Mouse (Mus musculus): ENCODE results near the gene Casz1.

The Casz1 gene

DNA sequence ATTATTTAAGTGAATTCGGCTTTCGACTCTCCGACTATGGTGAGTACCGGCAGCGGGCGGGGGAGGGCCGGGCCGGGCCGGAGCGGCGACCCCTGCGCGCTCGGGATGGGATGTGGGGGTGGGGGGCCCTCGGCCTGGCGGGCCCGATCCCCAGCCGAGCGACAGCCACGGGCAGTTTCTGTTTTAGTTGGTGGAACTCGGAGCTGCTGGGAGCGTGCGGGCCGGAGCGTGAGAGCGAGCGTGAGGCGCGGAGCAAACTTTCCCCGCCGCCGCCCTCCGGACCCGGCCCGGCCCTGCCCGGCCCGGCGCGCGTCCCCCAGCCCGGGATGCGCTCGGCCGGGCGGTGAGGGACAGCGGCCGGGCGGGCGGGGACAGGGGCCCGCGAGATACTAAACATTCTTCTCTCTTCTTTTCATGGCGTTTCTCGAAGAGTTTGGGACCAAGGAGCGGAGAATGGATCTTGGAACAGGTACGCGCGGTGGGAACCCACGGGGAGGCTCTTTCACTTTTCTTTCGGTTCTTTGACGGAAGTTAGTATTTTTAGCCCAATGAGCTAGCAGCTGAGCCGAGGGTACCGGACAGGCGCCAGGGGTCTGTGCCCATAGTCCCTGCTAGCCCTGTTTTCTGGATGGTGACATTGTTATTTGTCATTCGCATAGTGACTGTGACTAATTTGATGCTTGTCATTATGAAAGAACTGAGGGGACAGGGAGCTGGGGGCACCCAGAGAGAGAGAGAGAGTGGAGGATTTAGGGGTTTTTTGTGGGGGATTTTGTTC, 97.2 kb downstream of the Casz1 start:
- Histone ChIP-seq H3K36me3 (ENCODE audit: insufficient read depth, low read length) (no peaks in the 10 kb centered on the region), H3K27me3 (ENCODE audit: insufficient read depth, low read length) (peaks cover 34% of the 10 kb centered on the region), H3K9me3 (ENCODE audit: low read length) (peaks cover 15% of the 10 kb centered on the region), H3K4me3 (replicated peaks; ENCODE audit: low read length) (peak overlapping the region; percentile 85), H3K4me1 (replicated peaks; ENCODE audit: low read depth, low read length) (peaks cover 40% of the 10 kb centered on the region)
- TF ChIP-seq POU5F1 (IDR thresholded peaks at IDR 0.05; ENCODE audit: borderline replicate concordance, low read length) (no peak), CTCF (conservative IDR thresholded peaks at IDR 0.05; ENCODE audit: low read length) (no peak), NANOG (IDR thresholded peaks at IDR 0.05; ENCODE audit: borderline replicate concordance, low read length) (no peak)

DNA sequence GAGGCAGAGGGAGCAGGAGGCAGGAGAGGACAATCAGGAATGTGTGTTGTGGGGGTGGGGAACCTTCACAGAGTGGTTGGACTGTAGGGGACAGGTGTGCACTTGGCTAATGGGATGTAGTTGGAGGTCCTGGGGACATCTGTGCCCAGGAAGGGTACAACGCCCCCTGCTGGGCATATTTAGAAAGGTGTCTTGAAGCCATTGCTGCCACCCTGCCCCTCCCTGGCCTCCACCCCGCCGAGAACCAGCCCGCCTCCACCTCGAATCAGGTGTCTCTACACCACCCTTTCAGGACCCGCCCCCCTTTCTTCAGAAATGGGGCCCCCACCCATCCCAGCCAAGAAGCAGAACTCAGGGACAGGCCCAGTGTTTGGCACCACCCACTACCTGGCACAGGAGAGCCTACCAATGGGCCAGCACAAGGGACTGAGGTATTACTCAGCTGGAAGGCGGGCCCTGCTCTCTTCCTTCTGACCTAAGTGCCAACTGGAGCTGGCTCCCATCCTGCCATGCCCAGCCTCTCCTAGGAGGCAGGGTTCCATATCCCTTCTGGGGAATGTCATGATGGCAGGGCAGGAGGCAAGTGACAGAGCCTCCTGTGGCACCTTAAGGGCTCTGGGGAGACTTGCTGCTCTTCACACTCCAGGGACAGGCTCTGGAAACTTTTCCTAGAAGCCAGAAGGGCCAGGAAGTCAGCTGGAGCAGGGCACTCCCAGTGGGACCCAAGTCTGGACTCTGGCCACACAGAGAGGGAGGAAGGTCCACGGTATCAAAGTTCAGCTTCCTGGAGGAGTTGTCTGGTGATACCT, 98.9 kb downstream of the Casz1 start:
- peaks cover 32% of the 10 kb centered on the region for H3K27me3 ChIP-seq (ENCODE audit: insufficient read depth, low read length)
- H3K36me3 ChIP-seq (ENCODE audit: insufficient read depth, low read length) = no peaks in the 10 kb centered on the region
- peaks cover 57% of the 10 kb centered on the region for H3K4me1 ChIP-seq (replicated peaks; ENCODE audit: low read depth, low read length)
- peaks cover 15% of the 10 kb centered on the region for H3K9me3 ChIP-seq (ENCODE audit: low read length)
- H3K4me3 ChIP-seq (replicated peaks; ENCODE audit: low read length) = no peak overlapping the region
- no peak for TF ChIP-seq POU5F1 (IDR thresholded peaks at IDR 0.05; ENCODE audit: borderline replicate concordance, low read length)
- TF ChIP-seq CTCF (conservative IDR thresholded peaks at IDR 0.05; ENCODE audit: low read length) = peak; percentile 36
- TF ChIP-seq NANOG (IDR thresholded peaks at IDR 0.05; ENCODE audit: borderline replicate concordance, low read length) = no peak

- TF ChIP-seq POU5F1 (IDR thresholded peaks at IDR 0.05; ENCODE audit: borderline replicate concordance, low read length) (no peak), CTCF (conservative IDR thresholded peaks at IDR 0.05; ENCODE audit: low read length) (no peak), NANOG (IDR thresholded peaks at IDR 0.05; ENCODE audit: borderline replicate concordance, low read length) (no peak)
- Histone ChIP-seq H3K9me3 (ENCODE audit: low read length) (no peaks in the 10 kb centered on the region), H3K27me3 (ENCODE audit: insufficient read depth, low read length) (peaks cover 19% of the 10 kb centered on the region), H3K36me3 (ENCODE audit: insufficient read depth, low read length) (no peaks in the 10 kb centered on the region), H3K4me1 (replicated peaks; ENCODE audit: low read depth, low read length) (peaks cover 78% of the 10 kb centered on the region), H3K4me3 (replicated peaks; ENCODE audit: low read length) (no peak overlapping the region)
These were observed 101.1 kb downstream of the Casz1 start for GRCm38 (mm10) chr4:148905295-148905694.

DNA sequence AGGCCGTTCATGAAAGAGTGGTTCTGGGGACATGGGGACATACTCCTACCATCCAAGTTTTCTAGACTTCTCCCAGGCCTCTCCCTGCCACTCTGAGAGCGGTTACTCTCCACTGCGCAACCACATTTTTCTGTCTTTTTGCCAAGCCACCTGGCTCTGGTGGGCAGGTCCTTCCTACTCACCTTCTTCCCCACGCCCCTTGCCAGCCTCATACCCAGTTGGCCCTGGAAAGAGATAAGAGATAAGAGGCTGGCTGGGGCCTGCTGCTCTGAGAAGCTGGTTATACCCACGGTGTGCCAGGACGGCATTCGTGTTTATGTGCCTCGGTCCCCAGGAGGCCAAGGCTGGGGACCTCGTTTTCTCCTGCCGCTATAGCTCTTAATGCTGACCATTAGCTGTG, 102.6 kb downstream of the Casz1 start:
- H3K27me3 ChIP-seq (ENCODE audit: insufficient read depth, low read length) = peaks cover 16% of the 10 kb centered on the region
- H3K9me3 ChIP-seq (ENCODE audit: low read length) = no peaks in the 10 kb centered on the region
- H3K4me1 ChIP-seq (replicated peaks; ENCODE audit: low read depth, low read length) = peaks cover 89% of the 10 kb centered on the region
- no peak overlapping the region for H3K4me3 ChIP-seq (replicated peaks; ENCODE audit: low read length)
- TF ChIP-seq NANOG (IDR thresholded peaks at IDR 0.05; ENCODE audit: borderline replicate concordance, low read length) (no peak), POU5F1 (IDR thresholded peaks at IDR 0.05; ENCODE audit: borderline replicate concordance, low read length) (no peak), CTCF (conservative IDR thresholded peaks at IDR 0.05; ENCODE audit: low read length) (no peak)
- H3K36me3 ChIP-seq (ENCODE audit: insufficient read depth, low read length) = no peaks in the 10 kb centered on the region

GRCm38 (mm10) chr4:148908214-148908681, 104.0 kb downstream of the Casz1 start:
- Histone ChIP-seq H3K36me3 (ENCODE audit: insufficient read depth, low read length) (no peaks in the 10 kb centered on the region), H3K9me3 (ENCODE audit: low read length) (no peaks in the 10 kb centered on the region), H3K4me1 (replicated peaks; ENCODE audit: low read depth, low read length) (peaks cover 94% of the 10 kb centered on the region), H3K27me3 (ENCODE audit: insufficient read depth, low read length) (peaks cover 3% of the 10 kb centered on the region; the same call in 1 of the 2 replicates), H3K4me3 (replicated peaks; ENCODE audit: low read length) (peak overlapping the region; percentile 48)
- no peak for TF ChIP-seq NANOG (IDR thresholded peaks at IDR 0.05; ENCODE audit: borderline replicate concordance, low read length)
- peak; percentile 89 for TF ChIP-seq CTCF (conservative IDR thresholded peaks at IDR 0.05; ENCODE audit: low read length)
- TF ChIP-seq POU5F1 (IDR thresholded peaks at IDR 0.05; ENCODE audit: borderline replicate concordance, low read length) = no peak

GRCm38 (mm10) chr4:148908760-148909510, 104.7 kb downstream of the Casz1 start:
- H3K36me3 ChIP-seq (ENCODE audit: insufficient read depth, low read length) = no peaks in the 10 kb centered on the region
- no peaks in the 10 kb centered on the region for H3K9me3 ChIP-seq (ENCODE audit: low read length)
- no peaks in the 10 kb centered on the region for H3K27me3 ChIP-seq (ENCODE audit: insufficient read depth, low read length)
- peaks cover 94% of the 10 kb centered on the region for H3K4me1 ChIP-seq (replicated peaks; ENCODE audit: low read depth, low read length)
- no peak for TF ChIP-seq NANOG (IDR thresholded peaks at IDR 0.05; ENCODE audit: borderline replicate concordance, low read length)
- no peak for TF ChIP-seq CTCF (conservative IDR thresholded peaks at IDR 0.05; ENCODE audit: low read length)
- TF ChIP-seq POU5F1 (IDR thresholded peaks at IDR 0.05; ENCODE audit: borderline replicate concordance, low read length) = no peak
- H3K4me3 ChIP-seq (replicated peaks; ENCODE audit: low read length) = peak overlapping the region; percentile 48

DNA sequence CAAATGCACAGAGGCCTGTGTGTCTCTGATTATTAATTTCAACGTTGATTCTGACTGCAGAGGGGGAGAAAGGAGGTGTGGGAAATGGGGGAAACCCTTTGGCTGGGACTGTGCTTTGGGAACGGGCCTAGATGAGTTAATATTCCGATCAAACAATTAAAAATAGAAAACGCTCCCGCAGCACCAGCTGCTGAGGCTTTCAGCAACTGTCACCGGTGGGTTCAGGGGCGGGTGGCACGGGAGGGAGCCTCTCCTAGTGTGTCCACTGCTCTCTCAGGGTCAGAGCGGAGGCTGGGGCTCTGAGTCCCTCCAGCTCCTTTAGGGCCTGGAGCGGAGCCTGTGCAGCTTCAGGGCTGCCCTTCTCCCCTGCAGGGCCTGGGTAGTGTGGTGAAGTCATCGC, 105.3 kb downstream of the Casz1 start:
- Histone ChIP-seq H3K36me3 (ENCODE audit: insufficient read depth, low read length) (no peaks in the 10 kb centered on the region), H3K27me3 (ENCODE audit: insufficient read depth, low read length) (no peaks in the 10 kb centered on the region), H3K4me1 (replicated peaks; ENCODE audit: low read depth, low read length) (peaks cover 99% of the 10 kb centered on the region), H3K9me3 (ENCODE audit: low read length) (no peaks in the 10 kb centered on the region), H3K4me3 (replicated peaks; ENCODE audit: low read length) (peak overlapping the region; percentile 48)
- TF ChIP-seq NANOG (IDR thresholded peaks at IDR 0.05; ENCODE audit: borderline replicate concordance, low read length) (no peak), CTCF (conservative IDR thresholded peaks at IDR 0.05; ENCODE audit: low read length) (no peak), POU5F1 (IDR thresholded peaks at IDR 0.05; ENCODE audit: borderline replicate concordance, low read length) (no peak)

DNA sequence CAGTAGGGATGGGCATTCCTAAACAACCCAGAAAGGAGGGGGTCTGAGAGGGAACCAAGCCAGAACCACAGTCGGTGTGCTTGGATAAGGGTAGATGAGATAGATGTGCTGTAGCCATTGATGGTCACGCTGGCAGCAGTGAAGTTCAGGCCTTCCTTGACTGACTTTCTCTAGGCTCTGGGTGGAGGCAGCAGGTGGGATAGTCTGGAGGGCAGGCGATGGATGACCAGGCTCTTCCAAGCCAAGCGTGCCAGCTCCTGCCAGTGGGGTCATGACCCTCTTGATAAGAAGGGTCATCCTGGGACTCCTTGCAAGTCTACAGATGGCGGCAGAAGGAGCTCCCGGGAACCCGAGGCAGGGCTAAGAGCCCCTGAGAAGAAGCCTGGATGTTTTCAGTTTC, 107.9 kb downstream of the Casz1 start:
- H3K4me1 ChIP-seq (replicated peaks; ENCODE audit: low read depth, low read length) = peaks cover 98% of the 10 kb centered on the region
- no peaks in the 10 kb centered on the region for H3K9me3 ChIP-seq (ENCODE audit: low read length)
- peak overlapping the region; percentile 60 for H3K4me3 ChIP-seq (replicated peaks; ENCODE audit: low read length)
- no peaks in the 10 kb centered on the region for H3K27me3 ChIP-seq (ENCODE audit: insufficient read depth, low read length)
- H3K36me3 ChIP-seq (ENCODE audit: insufficient read depth, low read length) = no peaks in the 10 kb centered on the region
- TF ChIP-seq NANOG (IDR thresholded peaks at IDR 0.05; ENCODE audit: borderline replicate concordance, low read length) (no peak), CTCF (conservative IDR thresholded peaks at IDR 0.05; ENCODE audit: low read length) (no peak), POU5F1 (IDR thresholded peaks at IDR 0.05; ENCODE audit: borderline replicate concordance, low read length) (no peak)

Measured in E14TG2a.4 (cell line).